Mouse (Mus musculus) monocyte, adult 2 months (primary cell): ENCODE measurements around the gene Vkorc1.
A peak's percentile ranks its signal among the peaks of the same experiment; 100 is the strongest.
"Not testable (repeated sequence)": the region's sequence is repeated elsewhere in the genome, so short reads cannot be mapped to it uniquely, and the experiment has no call there.

Source experiments
- DNase-seq, 2 experiments: peaks; one replicate each; pipeline ENCODE4 v3.0.0; 2022; ENCODE audit warnings: low spot score in 2 of 2, low read depth in 1 of 2

Vkorc1 gene

GRCm38 (mm10) chr7:127895442-127895841, at the start of gene Vkorc1, which contains the start of gene Gm21974:
Gene Vkorc1 (minus strand): TSS chr7:127895617.
Gene Gm21974 (minus strand): TSS chr7:127895454.
- DNase-seq, result peak; percentile 75 to 82

- no peak for DNase-seq
Observed at GRCm38 (mm10) chr7:127944614-127945013, 49.2 kb upstream of the Vkorc1 start.

DNA sequence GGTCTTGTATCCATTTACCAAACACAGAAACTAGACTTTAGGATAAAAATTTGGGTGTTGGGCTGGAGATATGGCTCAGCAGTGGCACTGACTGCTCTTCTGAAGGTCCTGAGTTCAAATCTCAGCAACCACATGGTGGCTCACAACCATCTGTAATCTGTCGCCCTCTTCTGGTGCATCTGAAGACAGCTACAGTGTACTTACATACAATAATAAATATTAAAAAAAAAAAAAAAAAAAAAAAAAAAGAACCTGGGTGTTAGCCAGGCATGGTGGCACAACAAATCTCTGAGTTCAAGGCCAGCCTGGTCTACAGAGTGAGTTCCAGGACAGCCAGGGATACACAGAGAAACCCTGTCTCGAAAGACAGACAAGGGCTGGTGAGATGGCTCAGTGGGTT, 46.7 kb upstream of the Vkorc1 start:
- not testable (repeated sequence) for DNase-seq

DNA sequence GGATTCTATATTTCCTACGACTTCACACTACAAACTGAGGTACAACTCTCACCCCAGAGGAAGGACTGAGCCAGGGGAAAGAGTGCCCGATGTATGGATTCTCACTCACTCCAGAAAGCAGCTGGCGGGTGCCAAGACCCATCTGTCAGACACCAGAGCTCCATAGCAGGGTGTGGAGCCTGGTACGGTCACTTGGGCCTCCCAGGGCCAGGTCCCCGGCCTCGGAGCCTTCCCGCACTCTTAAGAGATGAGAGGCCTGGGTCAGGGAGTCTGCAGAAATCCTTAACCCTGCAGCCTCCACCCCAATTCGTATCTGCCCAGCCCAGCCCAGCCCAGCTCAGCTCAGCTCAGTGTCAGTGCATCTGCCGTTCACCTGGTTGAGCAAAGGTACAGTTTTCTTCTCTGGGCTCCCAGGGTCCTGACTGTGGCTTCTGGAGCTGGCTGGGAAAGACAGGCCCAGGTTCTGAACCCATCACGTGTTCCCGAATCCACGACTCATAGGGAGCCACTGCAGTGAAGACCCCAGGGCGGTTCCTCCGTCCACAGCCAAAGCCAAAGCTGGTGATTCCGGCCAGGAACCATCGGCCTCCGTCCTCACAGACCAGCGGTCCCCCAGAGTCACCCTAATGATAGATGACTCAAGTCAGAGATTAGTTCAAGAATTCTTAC, 40.9 kb upstream of the Vkorc1 start:
- no peak for DNase-seq

DNA sequence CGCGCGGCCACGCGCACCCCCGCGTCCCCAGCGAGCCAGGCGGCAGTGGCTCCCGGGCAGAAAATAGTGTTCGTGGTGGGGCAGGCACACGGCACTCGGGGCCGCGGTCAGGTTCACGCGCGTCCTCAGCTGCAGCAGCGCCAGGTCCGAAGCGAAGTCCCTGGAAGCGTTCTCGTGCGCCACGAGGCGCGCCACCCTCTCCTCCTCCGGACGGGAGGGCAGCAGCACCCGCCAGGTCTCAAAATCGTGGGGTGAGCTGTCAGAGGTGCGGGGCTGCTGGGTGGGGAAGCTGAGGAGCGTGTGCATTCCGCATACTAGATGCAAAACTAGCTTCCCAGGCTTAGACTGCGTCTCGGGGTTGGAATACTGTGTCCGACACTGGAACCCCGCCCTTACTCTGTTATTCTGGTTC, 40.3 kb upstream of the Vkorc1 start:
- no peak for DNase-seq

- DNase-seq, result peak; percentile 89 to 91
Observed at GRCm38 (mm10) chr7:127935028-127935722, 39.8 kb upstream of the Vkorc1 start.

DNA sequence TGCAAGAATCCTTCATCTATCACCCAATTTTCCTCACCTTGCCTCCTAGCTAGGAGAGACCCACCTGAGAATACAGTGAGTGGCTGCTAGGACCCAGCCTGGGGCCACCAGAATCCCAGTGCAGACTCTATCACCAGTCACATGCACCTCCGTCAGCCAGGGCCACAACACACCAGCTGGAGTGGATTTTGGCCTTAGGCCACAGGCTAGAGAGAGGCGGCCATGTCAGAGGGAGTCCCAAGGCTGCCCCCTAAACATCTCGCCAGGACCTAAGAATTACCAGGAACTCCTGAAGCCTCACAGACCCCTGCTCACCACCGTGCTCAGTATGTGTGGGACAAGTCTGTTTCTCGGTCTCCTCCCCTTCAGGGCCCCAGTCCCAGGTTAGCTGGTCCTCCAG, 38.7 kb upstream of the Vkorc1 start:
- no peak for DNase-seq

- DNase-seq, result no peak
Observed at GRCm38 (mm10) chr7:127932273-127933031, 37.0 kb upstream of the Vkorc1 start.

DNA sequence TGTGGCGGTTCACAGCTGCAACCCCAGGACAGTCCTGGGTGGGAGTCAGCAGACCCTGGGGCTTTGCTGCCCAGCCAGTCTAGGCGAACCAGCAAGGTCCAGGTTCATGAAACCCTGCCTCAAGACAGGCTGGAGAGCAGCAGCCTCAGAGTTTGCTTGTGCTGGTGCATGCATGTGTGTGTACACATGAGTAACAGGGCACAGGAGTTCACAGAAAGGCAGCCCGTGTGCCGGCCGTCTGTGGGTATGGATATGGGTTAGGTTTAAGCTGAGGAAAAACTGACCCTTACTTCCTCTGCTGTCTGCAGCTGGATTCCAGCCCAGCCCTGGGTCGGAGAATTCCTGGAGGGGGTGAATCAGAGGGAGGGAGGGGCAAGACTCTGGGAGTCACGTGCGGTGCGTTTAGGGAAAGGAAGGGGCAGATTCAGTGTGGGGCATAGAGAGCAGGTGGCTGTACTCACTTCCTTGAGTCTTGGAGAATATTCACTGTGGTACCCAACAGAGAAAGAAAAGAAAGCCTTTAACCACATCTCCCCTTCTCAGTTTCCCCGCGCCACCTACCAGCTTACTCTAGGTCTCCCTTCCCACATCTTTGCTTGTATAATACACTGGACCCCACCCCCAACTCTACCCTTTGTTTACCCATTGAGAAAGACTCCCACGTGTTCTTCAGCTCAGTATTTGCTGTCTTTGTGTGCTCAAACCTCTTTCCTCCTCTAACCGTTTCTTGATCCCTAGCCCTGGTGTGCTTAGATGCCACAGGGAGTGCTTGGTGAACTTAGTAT, 36.1 kb upstream of the Vkorc1 start:
- DNase-seq, result no peak

DNA sequence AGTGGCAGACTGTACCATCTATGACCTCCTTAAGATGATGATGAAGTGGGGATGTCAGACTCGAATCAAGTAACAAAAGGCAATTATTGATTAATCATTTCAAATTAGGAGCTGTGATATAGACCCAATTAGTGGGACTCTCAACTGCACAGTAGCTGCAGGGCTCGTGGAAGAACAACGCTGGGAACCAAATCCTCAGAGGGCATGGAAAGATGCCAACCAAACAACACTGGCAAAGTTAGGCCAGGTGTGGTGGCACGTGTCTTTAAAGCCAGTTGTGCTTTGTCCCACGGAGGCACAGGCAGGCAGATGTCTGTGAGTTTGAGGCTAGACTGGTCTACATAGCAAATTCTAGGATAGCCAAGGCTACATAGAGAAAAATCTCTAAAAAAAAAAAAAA, 35.2 kb upstream of the Vkorc1 start:
- no peak for DNase-seq

DNA sequence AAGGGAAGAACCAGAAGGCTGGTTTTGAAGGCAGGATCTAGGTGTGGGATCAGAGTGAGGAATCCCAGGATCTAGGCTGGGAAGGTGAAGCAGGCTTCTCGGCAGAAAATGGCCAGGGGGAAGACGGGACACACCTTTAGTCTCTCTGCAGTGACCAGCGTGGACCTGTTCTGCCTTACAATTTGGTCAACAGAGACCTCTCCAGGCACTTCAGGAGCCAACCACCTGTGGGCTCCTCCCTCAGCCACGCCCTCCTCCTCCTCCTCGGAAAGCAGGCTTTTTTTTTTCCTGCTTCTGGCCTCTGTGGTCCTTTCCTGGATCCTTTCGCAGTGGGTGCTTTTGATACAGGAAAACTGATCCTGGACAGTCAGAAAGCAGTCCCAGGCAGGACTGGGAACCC, 34.5 kb upstream of the Vkorc1 start, which contains the start of gene Prss8:
Gene Prss8 (minus strand): TSS at position 182 of the 400 bp plus-strand sequence.
- DNase-seq, result no peak

DNA sequence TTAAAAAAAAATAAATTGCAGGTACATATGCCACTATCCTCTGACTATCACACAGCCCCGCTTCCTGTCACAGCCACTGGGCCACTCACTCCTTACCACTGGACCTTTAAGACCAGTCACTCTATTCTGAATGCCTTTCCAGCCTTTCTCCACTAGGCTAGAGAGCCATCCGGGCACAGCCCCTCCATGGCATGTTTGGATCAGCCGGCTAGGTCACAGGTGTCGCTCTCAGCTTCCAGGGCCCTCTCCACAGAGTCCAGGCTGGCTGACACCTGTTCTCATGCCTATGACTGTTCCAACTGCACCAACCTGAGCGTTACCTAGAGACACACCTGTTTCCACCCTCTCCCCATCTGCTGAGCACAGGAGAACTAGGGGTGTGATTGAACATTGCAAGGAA, 33.2 kb upstream of the Vkorc1 start:
- DNase-seq, result no peak

GRCm38 (mm10) chr7:127927726-127928125, 32.3 kb upstream of the Vkorc1 start:
- DNase-seq, result no peak

GRCm38 (mm10) chr7:127926846-127927245, 31.4 kb upstream of the Vkorc1 start:
- DNase-seq, result no peak

GRCm38 (mm10) chr7:127926066-127926465, 30.6 kb upstream of the Vkorc1 start:
- no peak for DNase-seq

DNA sequence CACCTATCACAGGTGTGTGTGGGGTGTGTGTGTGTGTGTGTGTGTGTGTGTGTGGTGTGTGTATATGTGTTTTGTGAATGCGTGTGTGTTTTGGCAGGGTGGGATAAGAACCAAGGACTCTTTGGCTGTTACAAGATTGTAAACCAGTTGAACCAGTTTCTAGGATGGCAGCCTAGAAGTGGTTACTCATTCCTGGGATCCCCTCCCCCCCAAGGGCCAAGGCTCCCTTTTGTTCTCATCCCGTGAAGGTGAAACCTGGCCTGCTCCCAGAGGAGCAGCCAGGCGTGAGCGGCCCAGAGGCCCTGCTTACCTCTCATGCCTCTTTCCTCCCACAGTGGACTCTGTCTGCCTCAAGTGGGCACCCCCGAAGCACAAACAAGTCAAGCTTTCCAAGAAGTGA, 29.8 kb upstream of the Vkorc1 start:
- no peak for DNase-seq

DNA sequence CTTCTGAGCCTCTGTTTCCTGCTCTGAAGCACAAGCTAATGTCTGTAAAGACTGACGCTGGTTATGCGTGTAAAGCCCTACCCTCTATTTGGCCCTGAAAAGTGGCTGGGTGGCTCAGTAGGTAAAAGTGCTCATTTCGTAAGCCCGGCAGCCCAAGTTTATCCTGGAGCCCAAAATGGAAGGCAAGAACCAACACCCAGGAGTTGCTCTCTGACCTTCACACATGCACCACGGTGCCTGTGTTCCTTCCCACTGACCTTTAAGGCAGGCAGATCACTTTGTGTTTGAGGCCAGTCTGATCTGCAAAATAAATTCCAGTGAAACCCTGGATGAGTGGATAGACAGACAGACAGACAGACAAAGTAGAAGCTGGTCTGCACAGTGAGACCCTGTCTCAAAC, 28.3 kb upstream of the Vkorc1 start:
- no peak for DNase-seq

DNA sequence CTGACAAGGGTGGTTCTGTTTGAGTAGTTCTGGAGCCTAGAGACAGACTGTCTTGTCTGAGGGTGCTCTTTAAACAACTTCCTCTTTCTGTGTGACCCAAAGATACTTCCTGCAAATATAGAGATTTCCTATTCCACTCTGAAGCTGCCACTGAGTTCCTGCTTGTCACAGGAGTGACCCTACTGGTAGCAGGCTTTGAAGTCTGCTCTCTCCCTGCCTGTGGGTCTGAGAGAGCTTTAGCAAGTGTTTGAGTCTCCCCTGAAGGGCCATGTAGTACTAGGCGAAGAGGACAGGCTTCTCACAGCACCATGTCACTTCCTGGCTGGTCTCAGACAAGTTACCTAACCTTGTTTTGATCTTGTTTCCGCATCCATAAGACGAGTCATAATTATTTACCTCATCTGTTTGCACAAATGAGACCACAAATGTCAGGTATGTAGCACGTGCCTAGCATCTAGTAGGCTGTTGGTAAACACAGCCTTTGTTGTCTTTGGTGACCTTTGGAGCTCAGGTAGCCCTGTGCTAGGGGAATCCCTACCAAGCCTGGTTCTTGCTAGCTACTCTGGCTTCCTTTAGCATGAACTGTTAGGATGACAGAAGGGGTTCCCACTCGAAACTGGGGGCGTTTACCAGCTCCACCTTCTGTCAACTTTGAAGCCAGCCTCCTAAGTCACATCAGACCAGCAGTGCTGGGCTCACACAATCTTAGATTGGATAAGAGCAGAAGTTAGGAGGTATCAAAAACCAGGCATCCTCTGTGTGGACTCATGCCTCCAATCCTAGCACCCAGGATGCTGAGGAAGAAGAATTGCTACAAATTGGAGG, 27.2 kb upstream of the Vkorc1 start:
- DNase-seq, result peak in 1 of 2 experiments; percentile 57

GRCm38 (mm10) chr7:127921516-127921915, 26.1 kb upstream of the Vkorc1 start:
- no peak for DNase-seq

- no peak for DNase-seq
Observed at GRCm38 (mm10) chr7:127919290-127919689, 23.9 kb upstream of the Vkorc1 start.
